Mouse (Mus musculus): ENCODE results near the gene Prkce. TPM values are rescaled to one million over a fixed set of nuclear protein-coding genes. Genes with fewer than 3 reads are reported as not detected.

Gene Prkce
- total and polyA plus RNA-seq, 3 experiments: 6.1 to 27.3 (median 26.0) TPM

DNA sequence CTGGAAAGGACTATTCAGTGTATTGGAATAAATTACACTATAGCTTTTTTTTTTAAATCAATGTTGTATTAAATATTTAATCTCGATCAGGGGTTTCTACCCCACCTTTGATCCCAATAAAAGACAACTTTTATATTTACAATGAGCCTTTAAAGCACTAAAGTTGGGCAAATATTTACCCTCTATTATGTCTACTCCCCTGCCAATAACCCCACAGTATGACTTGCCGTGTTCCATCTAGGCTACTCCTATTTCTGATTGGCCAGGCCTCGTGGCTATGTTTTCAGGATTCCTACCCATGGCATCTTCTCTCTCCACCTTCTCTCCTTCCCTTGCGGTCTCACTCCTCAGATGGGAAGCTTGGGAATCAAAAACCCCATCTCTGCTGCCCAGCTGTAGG lies 108.8 kb downstream of the Prkce start:
- no peaks in the 10 kb centered on the region for H3K27me3 ChIP-seq (ENCODE audit: control insufficient read depth, insufficient read depth, low read length)
- H3K79me2 ChIP-seq (replicated peaks; ENCODE audit: control insufficient read depth, insufficient read depth, low read length): no peaks in the 10 kb centered on the region
- H3K9ac ChIP-seq (ENCODE audit: low read depth, low read length): no peak overlapping the region
- no peak overlapping the region for H3K27ac ChIP-seq
- TF ChIP-seq CTCF (IDR thresholded peaks at IDR 0.05): no peak
- TF ChIP-seq POLR2A (IDR thresholded peaks at IDR 0.05; ENCODE audit: insufficient read depth, low read depth, low read length): no peak
- TF ChIP-seq EP300 (IDR thresholded peaks at IDR 0.05; ENCODE audit: insufficient read depth, low read depth, low read length): no peak
- no peak for DNase-seq
- WGBS: 96% methylated on average over 4 of the region's 4 CpGs
- H3K36me3 ChIP-seq (ENCODE audit: control insufficient read depth, insufficient read depth, low read length): peaks cover 5% of the 10 kb centered on the region
- intact Hi-C loops (cut with DNase I): no loop called here
- H3K4me1 ChIP-seq (ENCODE audit: control insufficient read depth, insufficient read depth, low read length): peaks cover 36% of the 10 kb centered on the region
- H3K4me3 ChIP-seq: no peak overlapping the region

GRCm38 (mm10) chr17:86277032-86277798 lies 109.6 kb downstream of the Prkce start:
- peaks cover 5% of the 10 kb centered on the region for H3K36me3 ChIP-seq (ENCODE audit: control insufficient read depth, insufficient read depth, low read length)
- TF ChIP-seq CTCF (IDR thresholded peaks at IDR 0.05) (no peak), EP300 (IDR thresholded peaks at IDR 0.05; ENCODE audit: insufficient read depth, low read depth, low read length) (no peak), POLR2A (IDR thresholded peaks at IDR 0.05; ENCODE audit: insufficient read depth, low read depth, low read length) (no peak)
- no peak overlapping the region for H3K9ac ChIP-seq (ENCODE audit: low read depth, low read length)
- H3K27ac ChIP-seq: no peak overlapping the region
- H3K4me3 ChIP-seq: no peak overlapping the region
- intact Hi-C loops (cut with DNase I): no loop called here
- DNase-seq: no peak
- no peaks in the 10 kb centered on the region for H3K79me2 ChIP-seq (replicated peaks; ENCODE audit: control insufficient read depth, insufficient read depth, low read length)
- no peaks in the 10 kb centered on the region for H3K27me3 ChIP-seq (ENCODE audit: control insufficient read depth, insufficient read depth, low read length)
- 56% methylated on average over 8 of the region's 8 CpGs for WGBS
- H3K4me1 ChIP-seq (ENCODE audit: control insufficient read depth, insufficient read depth, low read length): peaks cover 33% of the 10 kb centered on the region

- peaks cover 31% of the 10 kb centered on the region for H3K4me1 ChIP-seq (ENCODE audit: control insufficient read depth, insufficient read depth, low read length)
- H3K4me3 ChIP-seq: no peak overlapping the region
- H3K27ac ChIP-seq: no peak overlapping the region
- H3K36me3 ChIP-seq (ENCODE audit: control insufficient read depth, insufficient read depth, low read length): peaks cover 5% of the 10 kb centered on the region
- no peak overlapping the region for H3K9ac ChIP-seq (ENCODE audit: low read depth, low read length)
- TF ChIP-seq CTCF (IDR thresholded peaks at IDR 0.05) (no peak), EP300 (IDR thresholded peaks at IDR 0.05; ENCODE audit: insufficient read depth, low read depth, low read length) (no peak)
- intact Hi-C loops (cut with DNase I): no loop called here
- no peaks in the 10 kb centered on the region for H3K27me3 ChIP-seq (ENCODE audit: control insufficient read depth, insufficient read depth, low read length)
- no peaks in the 10 kb centered on the region for H3K79me2 ChIP-seq (replicated peaks; ENCODE audit: control insufficient read depth, insufficient read depth, low read length)
- 68% methylated on average over 5 of the region's 5 CpGs for WGBS
- DNase-seq: no peak
Observed at GRCm38 (mm10) chr17:86277999-86278526, 110.5 kb downstream of the Prkce start.

GRCm38 (mm10) chr17:86279751-86280150 lies 112.2 kb downstream of the Prkce start:
- TF ChIP-seq POLR2A (IDR thresholded peaks at IDR 0.05; ENCODE audit: insufficient read depth, low read depth, low read length): no peak
- peak; percentile 81 for TF ChIP-seq EP300 (IDR thresholded peaks at IDR 0.05; ENCODE audit: insufficient read depth, low read depth, low read length)
- TF ChIP-seq CTCF (IDR thresholded peaks at IDR 0.05): peak; percentile 20
- H3K4me1 ChIP-seq (ENCODE audit: control insufficient read depth, insufficient read depth, low read length): peaks cover 31% of the 10 kb centered on the region

GRCm38 (mm10) chr17:86283741-86284140 lies 116.2 kb downstream of the Prkce start:
- Histone ChIP-seq H3K9ac (ENCODE audit: low read depth, low read length) (no peak overlapping the region), H3K79me2 (replicated peaks; ENCODE audit: control insufficient read depth, insufficient read depth, low read length) (no peaks in the 10 kb centered on the region), H3K27me3 (ENCODE audit: control insufficient read depth, insufficient read depth, low read length) (no peaks in the 10 kb centered on the region), H3K36me3 (ENCODE audit: control insufficient read depth, insufficient read depth, low read length) (peaks cover 5% of the 10 kb centered on the region), H3K4me1 (ENCODE audit: control insufficient read depth, insufficient read depth, low read length) (peaks cover 39% of the 10 kb centered on the region), H3K4me3 (no peak overlapping the region), H3K27ac (peak overlapping the region; percentile 64)
- 23% methylated on average over 5 of the region's 5 CpGs for WGBS
- TF ChIP-seq CTCF (IDR thresholded peaks at IDR 0.05): no peak
- 0 out of 2 replicates have a peak, but pooled peaks have one; percentile 25 for TF ChIP-seq EP300 (IDR thresholded peaks at IDR 0.05; ENCODE audit: insufficient read depth, low read depth, low read length)
- no peak for TF ChIP-seq POLR2A (IDR thresholded peaks at IDR 0.05; ENCODE audit: insufficient read depth, low read depth, low read length)
- intact Hi-C loops (cut with DNase I): no loop called here
- peak; percentile 32 to 42 for DNase-seq

More at GRCm38 (mm10) chr17:86279751-86280150, 112.2 kb downstream of the Prkce start:
- peaks cover 5% of the 10 kb centered on the region for H3K36me3 ChIP-seq (ENCODE audit: control insufficient read depth, insufficient read depth, low read length)
- peak overlapping the region; percentile 36 for H3K27ac ChIP-seq
- no peak overlapping the region for H3K9ac ChIP-seq (ENCODE audit: low read depth, low read length)
- no peaks in the 10 kb centered on the region for H3K79me2 ChIP-seq (replicated peaks; ENCODE audit: control insufficient read depth, insufficient read depth, low read length)
- no peaks in the 10 kb centered on the region for H3K27me3 ChIP-seq (ENCODE audit: control insufficient read depth, insufficient read depth, low read length)
- intact Hi-C loops (cut with DNase I): no loop called here
- H3K4me3 ChIP-seq: no peak overlapping the region
- WGBS: 47% methylated on average over 10 of the region's 10 CpGs
- peak in 1 of 2 experiments; percentile 41 for DNase-seq

GRCm38 (mm10) chr17:86285058-86285457 lies 117.5 kb downstream of the Prkce start:
- no peaks in the 10 kb centered on the region for H3K79me2 ChIP-seq (replicated peaks; ENCODE audit: control insufficient read depth, insufficient read depth, low read length)
- no peak for TF ChIP-seq POLR2A (IDR thresholded peaks at IDR 0.05; ENCODE audit: insufficient read depth, low read depth, low read length)
- TF ChIP-seq EP300 (IDR thresholded peaks at IDR 0.05; ENCODE audit: insufficient read depth, low read depth, low read length): no peak
- no peak for TF ChIP-seq CTCF (IDR thresholded peaks at IDR 0.05)

More at GRCm38 (mm10) chr17:86285058-86285457, 117.5 kb downstream of the Prkce start:
- Histone ChIP-seq H3K36me3 (ENCODE audit: control insufficient read depth, insufficient read depth, low read length) (peaks cover 5% of the 10 kb centered on the region; the same call in 1 of the 2 replicates), H3K27ac (no peak overlapping the region), H3K4me1 (ENCODE audit: control insufficient read depth, insufficient read depth, low read length) (peaks cover 34% of the 10 kb centered on the region), H3K4me3 (no peak overlapping the region), H3K27me3 (ENCODE audit: control insufficient read depth, insufficient read depth, low read length) (no peaks in the 10 kb centered on the region), H3K9ac (ENCODE audit: low read depth, low read length) (no peak overlapping the region)
- 80% methylated on average over 5 of the region's 5 CpGs for WGBS
- intact Hi-C loops (cut with DNase I): no loop called here
- no peak for DNase-seq
